Mouse (Mus musculus) thymus, adult 2 months (tissue): ENCODE measurements at regions not wholly inside any gene's neighbourhood (a gene's known extent, or its start where the extent isn't known, plus 50 kb on each side); places are given as distances from the start of the nearest gene placed in this dataset.
A peak's percentile ranks its signal among the peaks of the same experiment; 100 is the strongest.

Source experiments
- DNase-seq: peaks from one replicate; pipeline ENCODE4 v3.0.0; 2021
- H3K27ac ChIP-seq: fragments of 200-500 bp; 2 replicates; pipeline ENCODE4 v1.5.1; 2012; ENCODE audit warnings: low read length, control low read depth; ENCODE audit not compliant: control insufficient read depth, insufficient read depth
- H3K27me3 ChIP-seq: fragments of 200-500 bp; 2 replicates; pipeline ENCODE4 v1.6.1; 2012; ENCODE audit warnings: mild to moderate bottlenecking, low read length, moderate library complexity, mixed read lengths; ENCODE audit not compliant: control insufficient read depth, insufficient read depth
- H3K36me3 ChIP-seq: fragments of 200-500 bp; 2 replicates; pipeline ENCODE4 v1.6.1; 2012; ENCODE audit warnings: mild to moderate bottlenecking, low read length, moderate library complexity; ENCODE audit not compliant: control insufficient read depth, insufficient read depth
- H3K4me1 ChIP-seq: fragments of 200-500 bp; replicated peaks from 2 replicates; pipeline ENCODE4 v1.6.1; 2012; ENCODE audit warnings: low read length; ENCODE audit not compliant: control insufficient read depth, insufficient read depth
- H3K4me3 ChIP-seq: fragments of 200-500 bp; 2 replicates; pipeline ENCODE4 v1.5.1; 2012; ENCODE audit warnings: mild to moderate bottlenecking, low read length, control low read depth, moderate library complexity; ENCODE audit not compliant: control insufficient read depth, insufficient read depth
- CTCF ChIP-seq: fragments of 200-500 bp; IDR thresholded peaks from 2 replicates; pipeline ENCODE4 v1.5.1; 2012; ENCODE audit warnings: mild to moderate bottlenecking, control low read depth, low read length, moderate library complexity, borderline replicate concordance; ENCODE audit not compliant: control insufficient read depth, poor library complexity, insufficient read depth; ENCODE audit errors: extremely low read depth
- POLR2A ChIP-seq: fragments of 200-500 bp; IDR thresholded peaks from 2 replicates; pipeline ENCODE4 v1.6.1; 2012; ENCODE audit warnings: mild to moderate bottlenecking, low read length, control low read depth, moderate library complexity; ENCODE audit not compliant: control insufficient read depth, poor library complexity, insufficient read depth; ENCODE audit errors: extremely low read depth
- WGBS: fragments of 180-500 bp; shearing (Covaris S2); methylation state at CpG from one replicate; pipeline ENCODE4 v1.1.7; 2018; 5-methylcytosine and 5-hydroxymethylcytosine counted together

DNA sequence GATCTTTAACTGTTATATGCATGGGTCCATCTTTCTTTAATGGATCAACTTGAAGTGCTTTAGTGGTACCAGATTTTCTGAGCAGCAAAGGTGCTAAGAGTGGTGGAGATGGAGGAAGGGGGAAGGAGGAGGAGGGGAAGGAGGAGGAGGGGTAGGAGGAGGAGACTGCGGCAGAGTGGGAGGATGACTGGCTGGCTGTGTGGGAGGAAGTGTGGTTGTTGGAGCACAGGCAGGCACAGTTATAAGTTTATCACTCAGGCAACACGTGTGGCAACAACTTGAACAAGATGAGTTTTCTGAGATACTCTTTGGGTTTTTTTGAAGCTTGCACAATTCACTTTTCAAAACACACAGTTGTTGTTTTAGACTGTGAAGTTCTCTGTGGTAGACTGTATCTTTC lies 108.2 kb downstream of the Ccdc71l start:
- 0% methylated on average over 2 of the region's 2 CpGs for WGBS
- H3K27ac ChIP-seq, result no peak overlapping the region

GRCm38 (mm10) chr12:32487883-32488577 lies 109.5 kb downstream of the Ccdc71l start:
- no peak for DNase-seq
- Histone ChIP-seq H3K4me1 (peaks cover 2% of the 10 kb centered on the region), H3K36me3 (no peaks in the 10 kb centered on the region), H3K4me3 (no peak overlapping the region), H3K27me3 (no peaks in the 10 kb centered on the region), H3K27ac (no peak overlapping the region)
- WGBS, result 88% methylated on average over 3 of the region's 3 CpGs
- TF ChIP-seq POLR2A (no peak), CTCF (no peak)

More for the DNA sequence above, 108.2 kb downstream of the Ccdc71l start:
- no peak overlapping the region for H3K4me3 ChIP-seq
- no peaks in the 10 kb centered on the region for H3K27me3 ChIP-seq
- DNase-seq, result peak; percentile 49
- peaks cover 2% of the 10 kb centered on the region for H3K4me1 ChIP-seq
- TF ChIP-seq CTCF (no peak), POLR2A (no peak)
- no peaks in the 10 kb centered on the region for H3K36me3 ChIP-seq

- Histone ChIP-seq H3K4me1 (peaks cover 2% of the 10 kb centered on the region), H3K27ac (no peak overlapping the region), H3K4me3 (no peak overlapping the region), H3K36me3 (no peaks in the 10 kb centered on the region), H3K27me3 (no peaks in the 10 kb centered on the region)
- no peak for TF ChIP-seq POLR2A
- TF ChIP-seq CTCF, result no peak
- DNase-seq, result no peak
- WGBS, result 97% methylated on average over 1 of the region's 1 CpGs
Measured at GRCm38 (mm10) chr12:32488578-32488892, 110.0 kb downstream of the Ccdc71l start.

DNA sequence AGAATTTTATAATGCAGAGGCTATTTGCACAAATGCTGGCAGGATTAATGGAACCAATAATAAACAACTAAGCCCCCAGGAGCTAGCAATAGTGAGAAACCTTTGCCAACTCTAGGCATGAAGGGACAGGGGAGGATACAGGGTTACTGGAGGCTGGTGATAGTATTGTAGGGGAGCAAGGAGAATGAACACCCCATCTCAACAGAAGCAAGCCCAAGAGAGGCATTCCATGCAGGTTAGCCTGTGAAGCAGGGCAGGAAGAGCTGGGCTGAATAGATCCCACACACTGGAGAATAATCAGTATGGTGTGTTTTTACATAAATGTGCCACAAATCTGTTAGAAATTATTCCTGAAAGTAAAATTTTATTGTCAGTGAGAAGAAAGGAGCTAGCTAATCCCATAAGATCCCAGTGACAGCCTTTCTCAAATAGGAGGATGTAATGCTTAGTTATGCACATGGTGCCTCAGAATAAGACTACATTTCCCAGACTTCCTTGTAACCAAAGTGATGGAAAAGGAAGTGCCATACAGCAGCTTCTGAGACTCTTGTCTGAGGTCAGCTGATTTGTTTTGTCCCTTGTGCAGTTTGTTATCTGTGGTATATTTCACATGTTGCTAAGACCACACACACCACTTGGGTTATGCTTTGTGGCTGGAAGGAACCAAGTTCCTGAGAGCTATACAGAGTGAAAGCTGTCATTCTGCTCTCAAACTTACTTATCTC lies 111.1 kb downstream of the Ccdc71l start:
- Histone ChIP-seq H3K27ac (no peak overlapping the region), H3K36me3 (no peaks in the 10 kb centered on the region), H3K27me3 (no peaks in the 10 kb centered on the region), H3K4me1 (peaks cover 2% of the 10 kb centered on the region), H3K4me3 (no peak overlapping the region)
- DNase-seq, result no peak
- TF ChIP-seq CTCF, result no peak
- TF ChIP-seq POLR2A, result no peak

DNA sequence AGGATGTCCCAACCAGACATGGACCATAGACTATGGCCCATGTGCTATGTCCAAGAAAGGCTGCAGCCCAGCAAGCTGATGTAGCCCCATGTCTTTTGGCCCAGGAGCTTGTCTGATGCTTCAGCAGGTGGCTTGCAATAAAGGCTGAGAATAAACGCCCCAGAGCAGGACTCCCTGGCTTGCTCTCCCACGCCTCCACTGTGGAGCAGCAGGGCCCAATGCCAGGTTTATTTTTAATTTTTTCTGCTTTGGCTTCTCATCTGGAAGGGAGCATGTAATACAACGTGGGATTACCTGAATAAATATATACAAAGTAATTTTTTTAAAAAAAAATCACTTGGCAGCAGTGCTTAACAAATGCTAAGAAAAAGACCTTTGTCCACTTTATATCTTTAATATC lies 125.7 kb downstream of the Ccdc71l start:
- no peaks in the 10 kb centered on the region for H3K27me3 ChIP-seq
- no peak for DNase-seq
- no peaks in the 10 kb centered on the region for H3K36me3 ChIP-seq
- no peak overlapping the region for H3K4me3 ChIP-seq
- H3K4me1 ChIP-seq, result no peaks in the 10 kb centered on the region
- H3K27ac ChIP-seq, result no peak overlapping the region
- WGBS, result 87% methylated on average over 3 of the region's 3 CpGs
- no peak for TF ChIP-seq CTCF
- no peak for TF ChIP-seq POLR2A

DNA sequence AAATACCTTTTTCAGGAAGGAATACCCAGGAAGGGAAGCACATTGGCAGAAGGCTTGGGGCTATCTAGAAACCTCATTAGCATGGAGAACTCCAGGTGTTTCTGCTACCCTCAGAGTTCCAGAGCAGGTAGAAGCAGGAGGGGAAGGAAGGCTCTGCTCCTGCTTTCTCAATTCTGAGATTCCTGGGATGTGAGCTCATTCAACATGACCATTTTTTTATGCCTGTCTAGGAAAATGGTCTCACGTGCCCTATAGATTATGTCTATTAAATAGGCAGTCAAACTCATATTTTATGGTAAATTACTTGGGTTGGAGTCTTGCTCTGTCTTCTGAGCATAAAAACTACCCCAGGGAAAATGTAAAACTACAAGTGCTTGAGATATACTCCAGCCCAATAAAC lies 130.2 kb downstream of the Ccdc71l start:
- 91% methylated on average over 1 of the region's 1 CpGs for WGBS
- H3K27me3 ChIP-seq, result no peaks in the 10 kb centered on the region
- H3K4me3 ChIP-seq, result no peak overlapping the region
- H3K4me1 ChIP-seq, result no peaks in the 10 kb centered on the region
- no peaks in the 10 kb centered on the region for H3K36me3 ChIP-seq
- H3K27ac ChIP-seq, result no peak overlapping the region
- TF ChIP-seq POLR2A, result no peak
- no peak for TF ChIP-seq CTCF
- no peak for DNase-seq
